Mouse (Mus musculus) adrenal gland, postnatal 14 days (tissue): ENCODE measurements at regions not wholly inside any gene's neighbourhood (a gene's known extent, or its start where the extent isn't known, plus 50 kb on each side); places are given as distances from the start of the nearest gene placed in this dataset.

Experiments used
- DNase-seq: peaks from one replicate; pipeline ENCODE4 v3.0.0; 2021; ENCODE audit warnings: mixed read lengths

DNA sequence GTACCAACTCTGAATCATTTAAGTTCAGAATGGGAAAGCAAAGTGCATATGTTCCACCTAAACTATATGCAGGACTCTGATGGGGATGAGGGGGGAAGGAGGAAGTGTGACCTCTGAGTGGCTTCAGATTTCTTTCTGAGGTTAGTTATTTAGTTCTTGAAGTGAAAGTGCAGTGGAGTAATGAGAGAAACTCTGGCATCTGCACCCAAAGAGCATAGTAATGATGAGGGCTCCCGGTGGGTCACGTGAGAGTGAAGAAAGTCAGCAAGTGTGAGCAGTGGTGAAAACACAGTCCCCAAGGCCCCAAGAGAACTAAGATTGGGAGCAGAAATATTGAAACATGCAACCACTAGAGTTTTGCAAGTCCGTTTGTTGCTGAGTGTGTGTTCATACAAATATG, 102.5 kb upstream of the Tmc3 start:
- DNase-seq = no peak

DNA sequence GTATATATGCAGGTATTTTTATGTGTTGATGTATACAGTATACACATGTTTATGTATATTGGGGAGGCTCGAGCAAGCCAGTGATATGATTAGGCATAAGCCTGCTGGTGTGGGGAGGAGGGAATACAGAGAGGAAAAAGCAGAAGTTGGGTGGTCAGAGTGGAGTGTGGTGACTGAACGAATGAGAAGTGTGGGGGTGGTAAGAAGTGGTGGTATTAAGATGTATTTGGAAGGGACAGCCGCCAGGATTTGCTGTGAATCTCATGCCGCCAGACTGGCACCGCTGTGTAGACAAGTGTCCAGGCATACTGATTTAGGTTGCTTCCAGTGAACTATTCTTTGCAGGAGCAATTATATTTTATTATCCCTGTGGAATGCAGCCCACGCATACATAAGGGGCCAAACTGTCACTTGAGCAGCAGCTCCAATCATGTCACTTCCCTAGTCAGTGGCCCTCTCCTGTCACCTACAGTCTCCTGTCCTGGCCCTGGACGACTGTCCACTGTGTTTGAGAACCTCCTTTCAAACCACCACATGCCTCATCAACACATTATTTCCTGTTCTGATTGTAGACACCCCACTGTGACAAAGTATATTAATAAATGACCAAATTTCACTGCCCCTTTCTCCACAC, 101.9 kb upstream of the Tmc3 start:
- DNase-seq = no peak

DNA sequence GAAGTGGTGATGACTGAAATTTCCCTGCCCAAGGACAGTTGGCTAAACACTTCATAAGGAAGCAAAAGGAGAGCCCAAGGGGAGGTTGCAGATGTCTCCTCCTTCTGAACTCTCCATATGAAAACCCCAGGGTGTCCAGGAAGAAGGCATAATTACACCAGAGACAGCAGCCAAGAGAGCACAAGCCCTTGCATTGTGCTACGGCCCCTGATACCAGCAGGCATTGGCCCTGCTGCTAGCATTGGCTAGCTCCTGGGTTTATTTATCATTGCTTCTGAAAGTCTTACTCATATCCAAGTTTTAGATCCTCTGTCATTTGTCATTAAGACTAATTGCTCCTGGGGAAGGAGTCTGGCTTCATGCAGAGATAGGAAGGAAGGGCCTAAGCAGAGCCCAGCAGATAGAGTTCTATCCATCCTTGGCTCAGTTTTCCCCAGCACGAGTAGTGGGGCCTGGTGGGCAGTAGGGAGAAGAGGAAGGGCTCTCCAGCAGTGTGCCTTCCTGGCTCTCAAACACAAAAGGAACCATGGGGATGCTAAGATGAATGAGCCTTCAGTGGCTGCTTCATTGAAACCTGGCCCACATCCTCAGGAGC, 98.5 kb upstream of the Tmc3 start:
- DNase-seq = no peak

DNA sequence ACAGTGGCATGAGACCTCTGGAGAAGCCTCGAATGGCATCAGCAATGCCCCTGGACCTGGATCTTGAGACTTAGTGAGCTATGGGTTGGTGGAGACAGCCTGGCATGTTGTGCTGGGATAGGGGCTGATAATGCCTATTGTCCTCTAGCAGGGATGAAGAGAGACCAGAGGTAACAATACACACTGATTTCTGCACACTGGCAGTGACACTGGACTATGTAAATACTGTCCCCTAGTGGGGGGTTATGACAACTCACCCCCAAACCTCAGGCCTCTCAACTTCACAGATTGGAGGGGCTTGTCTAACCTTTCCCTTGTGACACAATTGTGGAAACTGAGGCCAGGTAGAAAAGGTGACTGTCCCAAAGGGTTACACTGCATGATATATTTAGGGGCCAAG, 94.9 kb upstream of the Tmc3 start:
- DNase-seq = peak; percentile 25

DNA sequence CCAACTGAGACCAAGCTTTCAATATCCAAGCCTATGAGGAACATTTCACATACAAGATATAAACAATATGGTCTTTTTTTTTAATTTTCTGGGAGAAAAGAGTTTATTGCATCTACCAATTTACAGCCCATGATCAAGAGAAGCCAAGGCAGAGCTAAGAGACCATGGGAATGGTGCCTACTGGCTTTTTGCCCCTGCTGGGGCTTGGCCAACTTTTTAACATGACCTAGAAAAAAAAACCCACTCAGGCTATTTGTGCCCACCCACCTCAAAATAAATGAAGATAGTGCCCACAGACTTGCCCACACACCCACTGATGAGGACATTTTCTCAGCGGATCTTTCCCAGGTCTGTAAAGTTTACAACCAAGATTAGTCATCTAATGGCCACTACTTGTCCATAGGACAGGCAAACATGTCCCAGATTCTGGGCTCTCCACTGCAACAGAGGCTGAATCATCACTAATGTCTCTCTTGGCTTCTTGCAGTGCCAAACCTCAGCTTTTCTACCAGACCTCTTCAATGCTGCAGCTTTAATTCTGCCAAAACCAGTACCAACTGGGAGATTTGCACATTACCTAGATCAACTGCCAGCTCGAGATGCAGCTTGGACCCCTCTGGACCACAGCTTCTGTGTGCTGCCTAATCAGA, 79.6 kb upstream of the Tmc3 start:
- DNase-seq = no peak

DNA sequence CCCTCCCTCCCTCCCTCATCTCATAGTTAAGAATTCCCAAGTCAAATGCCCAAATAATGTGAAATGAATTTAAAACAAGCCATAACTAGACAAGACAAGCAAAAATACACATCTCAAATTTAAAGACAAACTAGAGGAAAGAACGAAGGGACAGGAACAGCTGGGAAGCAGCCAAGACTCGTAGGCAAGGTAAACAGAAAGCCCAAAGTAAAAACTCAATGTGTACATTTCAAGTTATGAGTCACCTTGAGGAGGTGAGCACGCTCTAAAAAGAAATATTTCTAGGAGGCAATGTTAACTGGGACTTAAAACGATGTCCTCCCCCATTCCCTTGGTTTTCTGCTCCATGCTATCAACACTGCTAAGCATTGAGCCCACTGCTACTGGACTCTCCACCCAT, 68.4 kb upstream of the Tmc3 start:
- DNase-seq = no peak

DNA sequence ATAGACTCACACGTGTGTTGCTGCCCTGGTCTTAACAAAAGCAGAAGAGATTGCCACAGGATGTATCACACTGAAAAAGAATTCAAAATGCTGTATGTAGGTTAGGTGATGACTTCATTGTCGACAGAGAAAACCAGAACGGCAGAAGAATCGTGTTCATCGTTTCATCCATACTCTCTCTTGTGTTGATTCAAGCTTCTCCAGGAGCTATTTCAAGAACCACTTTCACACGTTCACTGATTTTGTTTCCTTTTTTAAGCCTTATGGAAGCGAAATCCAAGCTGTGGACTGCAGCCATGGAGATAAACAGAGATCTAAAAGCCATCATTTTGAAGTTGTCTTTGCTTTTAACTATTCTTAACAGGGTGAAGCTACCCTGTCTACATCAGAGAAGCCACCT, 63.2 kb upstream of the Tmc3 start:
- DNase-seq = no peak
